ENCODE assay signal across 9 mouse cellular contexts in genomic region chr11:69876186-69876585, GRCm38 (mm10). TPM values are rescaled to one million over a fixed set of nuclear protein-coding genes. Genes with fewer than 3 reads are reported as not detected.
DNase-seq lines count a peak whose midpoint lies in the region; ATAC-seq and TF ChIP-seq lines count a peak whose summit lies in the region.
"Had no signal": no experiment of that assay in that cellular context is flagged by ENCODE, and none has a peak within 500 bp of the region (broad histone marks: within the 10 kb centered on the region; RNA-seq: fewer than 3 reads in every experiment).

No protein-coding gene starts in this region.

- peak overlapping the region; percentile 46 for H3K4me2 ChIP-seq in heart, postnatal 0 days (ENCODE audit: low read depth, low read length)
- no peak overlapping the region for H3K4me2 ChIP-seq in limb, embryonic 14.5 days (replicated peaks; ENCODE audit: low read depth, low read length, severe bottlenecking)

- no peak overlapping the region for H3K4me3 ChIP-seq in ES-Bruce4 (ENCODE audit: low read depth, low read length)
- no peak overlapping the region for H3K4me3 ChIP-seq in heart, postnatal 0 days (ENCODE audit: low read depth, low read length)
- H3K4me3 ChIP-seq in limb, embryonic 14.5 days (replicated peaks; ENCODE audit: low read length), result no peak overlapping the region

- DNase-seq in A20 (ENCODE audit: low read depth, low spot score), result peak; percentile 28
- DNase-seq in heart, postnatal 0 days (ENCODE audit: low spot score), result peak; percentile 74
- peak; percentile 58 for DNase-seq in limb, embryonic 14.5 days (ENCODE audit: low spot score)
- DNase-seq in gastrocnemius, adult 8-10 months (ENCODE audit: low spot score in 2 of 2), result no peak
- DNase-seq in left cerebral cortex, postnatal 10 days (ENCODE audit: extremely low spot score in 1 of 2, low spot score in 2 of 2), result no peak
- DNase-seq in thymus, postnatal 4 days, result no peak
- DNase-seq in adrenal gland, postnatal 25 days, result no peak

- peak overlapping the region; percentile 79; the same call in 1 of the 2 replicates for H3K9ac ChIP-seq in ES-Bruce4 (ENCODE audit: low read depth, poor library complexity, severe bottlenecking)
- H3K9ac ChIP-seq in heart, postnatal 0 days (replicated peaks; ENCODE audit: low read depth, low read length), result no peak overlapping the region
- H3K9ac ChIP-seq in limb, embryonic 14.5 days (ENCODE audit: low read depth, low read length, severe bottlenecking), result no peak overlapping the region

- H3K36me3 ChIP-seq in ES-Bruce4 (ENCODE audit: control insufficient read depth, insufficient read depth, low read length, poor library complexity, severe bottlenecking), result no peaks in the 10 kb centered on the region
- no peaks in the 10 kb centered on the region for H3K36me3 ChIP-seq in heart, postnatal 0 days (replicated peaks; ENCODE audit: control insufficient read depth, insufficient read depth, low read length)
- no peaks in the 10 kb centered on the region for H3K36me3 ChIP-seq in limb, embryonic 14.5 days (ENCODE audit: control insufficient read depth, insufficient read depth, low read length)

- TF ChIP-seq EP300 in ES-Bruce4 (IDR thresholded peaks at IDR 0.05; ENCODE audit: insufficient read depth, low read depth, low read length), result no peak
- peak; percentile 77; the same call in 1 of the 2 replicates for TF ChIP-seq EP300 in heart, postnatal 0 days (IDR thresholded peaks at IDR 0.05; ENCODE audit: low read depth)

- peaks cover 1% of the 10 kb centered on the region for H3K4me1 ChIP-seq in ES-Bruce4 (ENCODE audit: control insufficient read depth, insufficient read depth, low read length)
- peaks cover 1% of the 10 kb centered on the region; the same call in 1 of the 2 replicates for H3K4me1 ChIP-seq in heart, postnatal 0 days (ENCODE audit: control insufficient read depth, insufficient read depth)
- peaks cover 22% of the 10 kb centered on the region for H3K4me1 ChIP-seq in limb, embryonic 14.5 days (ENCODE audit: control insufficient read depth, insufficient read depth, low read length)

- no peak for TF ChIP-seq POLR2A in ES-Bruce4 (IDR thresholded peaks at IDR 0.05; ENCODE audit: insufficient read depth, low read length)
- no peak for TF ChIP-seq POLR2A in limb, embryonic 14.5 days (IDR thresholded peaks at IDR 0.05; ENCODE audit: borderline replicate concordance, extremely low read depth, insufficient read depth, insufficient read length)

- intact Hi-C loops in left cerebral cortex, postnatal 10 days (cut with DNase I), result loop anchor here (5.0 kb wide), 1 partner anchor 74 kb away; the partner anchor contains the start of gene Fgf11

- 40% methylated on average over 7 of the region's 7 CpGs for WGBS in heart, postnatal 0 days
- WGBS in limb, embryonic 14.5 days, result 66% methylated on average over 7 of the region's 7 CpGs

- H3K27ac ChIP-seq in ES-Bruce4 (ENCODE audit: insufficient read depth, low read length), result peak overlapping the region; percentile 29; the same call in 1 of the 2 replicates
- peak overlapping the region; percentile 79 for H3K27ac ChIP-seq in heart, postnatal 0 days (ENCODE audit: low read depth)
- H3K27ac ChIP-seq in limb, embryonic 14.5 days (replicated peaks; ENCODE audit: low read depth, low read length), result peak overlapping the region; percentile 38

- ATAC-seq in heart, postnatal 0 days (ENCODE audit: insufficient read depth, low read depth), result peak; percentile 56
- no peak for ATAC-seq in limb, embryonic 14.5 days (ENCODE audit: low FRiP score, low read depth)

- H3K9me3 ChIP-seq in ES-Bruce4 (replicated peaks; ENCODE audit: control insufficient read depth, insufficient read depth, low read length, poor library complexity, severe bottlenecking), result no peaks in the 10 kb centered on the region
- no peaks in the 10 kb centered on the region for H3K9me3 ChIP-seq in heart, postnatal 0 days (replicated peaks; ENCODE audit: control insufficient read depth, low read length)
- no peaks in the 10 kb centered on the region for H3K9me3 ChIP-seq in limb, embryonic 14.5 days (ENCODE audit: control insufficient read depth, low read length)

- no peaks in the 10 kb centered on the region for H3K27me3 ChIP-seq in ES-Bruce4 (ENCODE audit: control insufficient read depth, insufficient read depth, low read length, poor library complexity, severe bottlenecking)
- H3K27me3 ChIP-seq in heart, postnatal 0 days (ENCODE audit: control insufficient read depth, insufficient read depth, low read length), result no peaks in the 10 kb centered on the region
- H3K27me3 ChIP-seq in limb, embryonic 14.5 days (ENCODE audit: control insufficient read depth, insufficient read depth, low read length), result no peaks in the 10 kb centered on the region

- no peak for TF ChIP-seq CTCF in ES-Bruce4 (IDR thresholded peaks at IDR 0.05; ENCODE audit: low read depth, low read length)
- TF ChIP-seq CTCF in heart, postnatal 0 days (IDR thresholded peaks at IDR 0.05; ENCODE audit: low read depth), result no peak; the same call in 1 of the 2 replicates

RNA-seq across cellular contexts. Expression of gene Tmem95, which starts 1.6 kb away (rescaled TPM):
- not detected in 2 replicates for polyA plus RNA-seq in ES-Bruce4 (2011; ENCODE audit: insufficient read depth, insufficient read length, low read depth, missing spikeins)
- total RNA-seq in heart, postnatal 0 days (2014; rRNA removed; ENCODE audit: low replicate concordance), result not detected in 2 replicates
- polyA plus RNA-seq in heart, postnatal 0 days (2015; fragmentation: Nextera tagmentation; extraction: Ambion mirVana), result not detected in 2 replicates
- not detected in 2 replicates for polyA plus RNA-seq in limb, embryonic 14.5 days (2012; rRNA removed)
- polyA plus RNA-seq in limb, embryonic 14.5 days (2014; fragmentation: Nextera tagmentation; extraction: Ambion mirVana), result not detected in 2 replicates
- total RNA-seq in gastrocnemius, adult 8-10 months (2022), result not detected
- not detected for total RNA-seq in left cerebral cortex, postnatal 10 days (2021)
- not detected in 2 replicates for total RNA-seq in adrenal gland, postnatal 25 days (2021)
- total RNA-seq: liver, adult 2 months had no signal
- polyA plus RNA-seq: liver, adult 2 months had no signal

RNA-seq across cellular contexts. Expression of gene Kctd11, which starts 5.0 kb away (rescaled TPM):
- polyA plus RNA-seq in ES-Bruce4 (2011; ENCODE audit: insufficient read depth, insufficient read length, low read depth, missing spikeins), result 5.2 and 6.3 TPM in 2 replicates
- 2.3 and 9.4 TPM in 2 replicates for total RNA-seq in heart, postnatal 0 days (2014; rRNA removed; ENCODE audit: low replicate concordance)
- 1.9 and 2.3 TPM in 2 replicates for polyA plus RNA-seq in heart, postnatal 0 days (2015; fragmentation: Nextera tagmentation; extraction: Ambion mirVana)
- 5.1 and 5.3 TPM in 2 replicates for polyA plus RNA-seq in limb, embryonic 14.5 days (2012; rRNA removed)
- polyA plus RNA-seq in limb, embryonic 14.5 days (2014; fragmentation: Nextera tagmentation; extraction: Ambion mirVana), result 6.0 and 6.5 TPM in 2 replicates
- total RNA-seq in gastrocnemius, adult 8-10 months (2022), result 1 to 10 TPM in 2 of 4 experiments, under 1 TPM in 2; 0.97 to 1.3 (median 1.1) TPM
- under 1 TPM; 0.57 to 0.62 TPM for total RNA-seq in left cerebral cortex, postnatal 10 days (2021)
- 4.4 and 4.9 TPM in 2 replicates for total RNA-seq in adrenal gland, postnatal 25 days (2021)

RNA-seq across cellular contexts. Expression of gene Tnk1, which starts 17.7 kb away (rescaled TPM):
- 15.6 and 19.6 TPM in 2 replicates for polyA plus RNA-seq in ES-Bruce4 (2011; ENCODE audit: insufficient read depth, insufficient read length, low read depth, missing spikeins)
- 0.50 TPM in 1 of 2 replicates, not detected in the other for total RNA-seq in heart, postnatal 0 days (2014; rRNA removed; ENCODE audit: low replicate concordance)
- polyA plus RNA-seq in heart, postnatal 0 days (2015; fragmentation: Nextera tagmentation; extraction: Ambion mirVana), result not detected in 2 replicates
- polyA plus RNA-seq in limb, embryonic 14.5 days (2012; rRNA removed), result 2.8 TPM in 2 replicates
- polyA plus RNA-seq in limb, embryonic 14.5 days (2014; fragmentation: Nextera tagmentation; extraction: Ambion mirVana), result 3.2 and 3.3 TPM in 2 replicates
- total RNA-seq in gastrocnemius, adult 8-10 months (2022), result under 1 TPM in 1 of 4 experiments, not detected in 3; 0.31 TPM
- under 1 TPM; 0.11 to 0.14 TPM for total RNA-seq in left cerebral cortex, postnatal 10 days (2021)
- not detected in 2 replicates for total RNA-seq in adrenal gland, postnatal 25 days (2021)

RNA-seq across cellular contexts. Expression of gene Acap1, which starts 19.2 kb away (rescaled TPM):
- polyA plus RNA-seq in ES-Bruce4 (2011; ENCODE audit: insufficient read depth, insufficient read length, low read depth, missing spikeins), result 1.5 and 2.3 TPM in 2 replicates
- 2.5 and 9.7 TPM in 2 replicates for total RNA-seq in heart, postnatal 0 days (2014; rRNA removed; ENCODE audit: low replicate concordance)
- 2.5 TPM in 2 replicates for polyA plus RNA-seq in heart, postnatal 0 days (2015; fragmentation: Nextera tagmentation; extraction: Ambion mirVana)
- 2.1 and 2.2 TPM in 2 replicates for polyA plus RNA-seq in limb, embryonic 14.5 days (2012; rRNA removed)
- 2.1 TPM in 2 replicates for polyA plus RNA-seq in limb, embryonic 14.5 days (2014; fragmentation: Nextera tagmentation; extraction: Ambion mirVana)
- under 1 TPM in 3 of 4 experiments, not detected in 1; 0.15 to 0.21 (median 0.19) TPM for total RNA-seq in gastrocnemius, adult 8-10 months (2022)
- under 1 TPM; 0.15 to 0.26 TPM for total RNA-seq in left cerebral cortex, postnatal 10 days (2021)
- 0.30 TPM in 1 of 2 replicates, not detected in the other for total RNA-seq in adrenal gland, postnatal 25 days (2021)

RNA-seq across cellular contexts. Expression of gene 2810408A11Rik, which starts 24.6 kb away (rescaled TPM):
- 11.6 and 13.1 TPM in 2 replicates for polyA plus RNA-seq in ES-Bruce4 (2011; ENCODE audit: insufficient read depth, insufficient read length, low read depth, missing spikeins)
- 1.8 and 6.3 TPM in 2 replicates for total RNA-seq in heart, postnatal 0 days (2014; rRNA removed; ENCODE audit: low replicate concordance)
- 2.8 and 3.9 TPM in 2 replicates for polyA plus RNA-seq in heart, postnatal 0 days (2015; fragmentation: Nextera tagmentation; extraction: Ambion mirVana)
- polyA plus RNA-seq in limb, embryonic 14.5 days (2012; rRNA removed), result 8.6 and 8.9 TPM in 2 replicates
- 8.9 and 12.3 TPM in 2 replicates for polyA plus RNA-seq in limb, embryonic 14.5 days (2014; fragmentation: Nextera tagmentation; extraction: Ambion mirVana)
- total RNA-seq in gastrocnemius, adult 8-10 months (2022), result 1 to 10 TPM in 1 of 4 experiments, under 1 TPM in 3; 0.22 to 1.1 (median 0.57) TPM
- total RNA-seq in left cerebral cortex, postnatal 10 days (2021), result 1 to 10 TPM; 1.8 TPM
- 1.2 and 2.6 TPM in 2 replicates for total RNA-seq in adrenal gland, postnatal 25 days (2021)

Comparison
In these comparisons a context has a peak if more than half of its experiments do, and no peak if none do; other contexts are left out.
1. DNase-seq: peak in A20 (single experiment), heart, postnatal 0 days (single experiment) and limb, embryonic 14.5 days (single experiment); none in gastrocnemius, adult 8-10 months (0 of 2), left cerebral cortex, postnatal 10 days (0 of 2), thymus, postnatal 4 days (single experiment) and adrenal gland, postnatal 25 days (single experiment).
2. H3K27ac ChIP-seq: peak in every context shown above with its lines; median percentile 79 in heart, postnatal 0 days; 38 in limb, embryonic 14.5 days; 29 in ES-Bruce4.